Mouse (Mus musculus) testis, adult 2 months (tissue): ENCODE measurements around the gene Poc1b. TPM values are rescaled to one million over a fixed set of nuclear protein-coding genes. Genes with fewer than 3 reads are reported as not detected.

Source experiments
- H3K27ac ChIP-seq: fragments of 200-500 bp; 2 replicates; pipeline ENCODE4 v1.5.1; 2012; ENCODE audit warnings: low read depth, low read length; ENCODE audit not compliant: control insufficient read depth, insufficient read depth
- H3K27me3 ChIP-seq: fragments of 200-500 bp; 2 replicates; pipeline ENCODE4 v1.6.1; 2012; ENCODE audit warnings: mild to moderate bottlenecking, low read length, moderate library complexity; ENCODE audit not compliant: control insufficient read depth, insufficient read depth
- H3K36me3 ChIP-seq: fragments of 200-500 bp; 2 replicates; pipeline ENCODE4 v1.6.1; 2012; ENCODE audit warnings: mild to moderate bottlenecking, low read length; ENCODE audit not compliant: control insufficient read depth, insufficient read depth
- H3K4me1 ChIP-seq: fragments of 200-500 bp; 2 replicates; pipeline ENCODE4 v1.6.1; 2012; ENCODE audit warnings: low read length; ENCODE audit not compliant: control insufficient read depth, insufficient read depth
- H3K4me3 ChIP-seq: fragments of 200-500 bp; 2 replicates; pipeline ENCODE4 v1.5.1; 2012; ENCODE audit warnings: low read depth, mild to moderate bottlenecking, low read length, moderate library complexity, mixed read lengths; ENCODE audit not compliant: control insufficient read depth
- CTCF ChIP-seq: fragments of 200-500 bp; IDR thresholded peaks from 2 replicates; pipeline ENCODE4 v1.5.1; 2012; ENCODE audit warnings: low read depth, mild to moderate bottlenecking, inconsistent platforms, low read length, moderate library complexity; ENCODE audit not compliant: control insufficient read depth, insufficient read depth, insufficient replicate concordance
- POLR2A ChIP-seq: fragments of 200-500 bp; IDR thresholded peaks from 2 replicates; pipeline ENCODE4 v1.6.1; 2012; ENCODE audit warnings: low read depth, mild to moderate bottlenecking, inconsistent platforms, low read length, moderate library complexity; ENCODE audit not compliant: control insufficient read depth
- polyA plus RNA-seq: library from polyadenylated mRNA; depleted of rRNA; stranded (reverse); fragments of >200 nt; gene quantifications from 2 replicates; pipeline ENCODE4 v1.2.3, GENCODE M21; 2012

Poc1b gene
- polyA plus RNA-seq, 1 experiment: 73.4 TPM

- no peak overlapping the region for H3K4me3 ChIP-seq
- H3K36me3 ChIP-seq: no peaks in the 10 kb centered on the region
- H3K27me3 ChIP-seq: no peaks in the 10 kb centered on the region
- TF ChIP-seq CTCF: no peak
- no peak for TF ChIP-seq POLR2A
- no peak overlapping the region for H3K27ac ChIP-seq
- H3K4me1 ChIP-seq: peaks cover 7% of the 10 kb centered on the region
Observed at GRCm38 (mm10) chr10:99083431-99084003, 23.3 kb upstream of the Poc1b start.

GRCm38 (mm10) chr10:99084397-99085239, 22.2 kb upstream of the Poc1b start:
- Histone ChIP-seq H3K27ac (no peak overlapping the region), H3K4me1 (peaks cover 7% of the 10 kb centered on the region), H3K36me3 (no peaks in the 10 kb centered on the region), H3K4me3 (no peak overlapping the region; the same call in 1 of the 2 replicates), H3K27me3 (no peaks in the 10 kb centered on the region)
- TF ChIP-seq CTCF: peak; percentile 90
- no peak for TF ChIP-seq POLR2A

- Histone ChIP-seq H3K4me3 (no peak overlapping the region), H3K27me3 (no peaks in the 10 kb centered on the region), H3K36me3 (no peaks in the 10 kb centered on the region), H3K27ac (no peak overlapping the region), H3K4me1 (peaks cover 7% of the 10 kb centered on the region)
- TF ChIP-seq CTCF (no peak), POLR2A (no peak)
Observed at GRCm38 (mm10) chr10:99085240-99085587, 21.6 kb upstream of the Poc1b start.

- Histone ChIP-seq H3K27me3 (no peaks in the 10 kb centered on the region), H3K36me3 (no peaks in the 10 kb centered on the region), H3K4me3 (no peak overlapping the region), H3K27ac (no peak overlapping the region), H3K4me1 (peaks cover 7% of the 10 kb centered on the region)
- TF ChIP-seq CTCF: no peak
- TF ChIP-seq POLR2A: no peak
Observed at GRCm38 (mm10) chr10:99086029-99086428, 20.8 kb upstream of the Poc1b start.

- no peaks in the 10 kb centered on the region for H3K27me3 ChIP-seq
- H3K27ac ChIP-seq: no peak overlapping the region
- TF ChIP-seq CTCF (no peak), POLR2A (no peak)
- no peak overlapping the region for H3K4me3 ChIP-seq
- peaks cover 2% of the 10 kb centered on the region; the same call in 1 of the 2 replicates for H3K4me1 ChIP-seq
- H3K36me3 ChIP-seq: no peaks in the 10 kb centered on the region
Observed at GRCm38 (mm10) chr10:99089906-99090305, 16.9 kb upstream of the Poc1b start.

- no peak overlapping the region for H3K4me3 ChIP-seq
- no peaks in the 10 kb centered on the region for H3K27me3 ChIP-seq
- no peak overlapping the region for H3K27ac ChIP-seq
- H3K36me3 ChIP-seq: no peaks in the 10 kb centered on the region
- TF ChIP-seq CTCF: no peak
- no peak for TF ChIP-seq POLR2A
- peaks cover 2% of the 10 kb centered on the region; the same call in 1 of the 2 replicates for H3K4me1 ChIP-seq
Observed at GRCm38 (mm10) chr10:99093364-99093763, 13.5 kb upstream of the Poc1b start.

- Histone ChIP-seq H3K27me3 (no peaks in the 10 kb centered on the region), H3K36me3 (no peaks in the 10 kb centered on the region), H3K4me3 (no peak overlapping the region), H3K4me1 (peaks cover 2% of the 10 kb centered on the region; the same call in 1 of the 2 replicates), H3K27ac (no peak overlapping the region)
- no peak for TF ChIP-seq POLR2A
- TF ChIP-seq CTCF: no peak
Observed at GRCm38 (mm10) chr10:99095114-99095513, 11.7 kb upstream of the Poc1b start.

GRCm38 (mm10) chr10:99097374-99097773, 9.5 kb upstream of the Poc1b start:
- TF ChIP-seq POLR2A: no peak
- TF ChIP-seq CTCF: peak; percentile 37; the same call in 1 of the 2 replicates
- no peak overlapping the region for H3K27ac ChIP-seq
- no peaks in the 10 kb centered on the region for H3K36me3 ChIP-seq
- peaks cover 2% of the 10 kb centered on the region; the same call in 1 of the 2 replicates for H3K4me1 ChIP-seq
- H3K27me3 ChIP-seq: no peaks in the 10 kb centered on the region
- no peak overlapping the region for H3K4me3 ChIP-seq
